Mouse (Mus musculus) megakaryocyte-erythroid progenitor cell, adult 5-6 weeks (primary cell): ENCODE results near the gene Dnah14. TPM values are rescaled to one million over a fixed set of nuclear protein-coding genes. Genes with fewer than 3 reads are reported as not detected.

Source experiments
- ATAC-seq: replicated peaks from 2 replicates; pipeline ENCODE4 v1.8.0; 2016; ENCODE audit warnings: mild to moderate bottlenecking, inconsistent platforms; ENCODE audit not compliant: severe bottlenecking, poor library complexity, low FRiP score, low TSS enrichment
- total RNA-seq, 2 experiments: library from RNA; stranded (forward) in 1 of 2; stranded (reverse) in 1 of 2; fragments of 200-1000, 215-1000 nt in 1 of 2; fragments of >200 nt in 1 of 2; fragmentation: Nextera tagmentation in 1 of 2; gene quantifications; 2 replicates each; pipeline ENCODE4 v1.2.3; 2014 to 2017

The Dnah14 gene
- total RNA-seq, 2 experiments from 2014 or later: 4.8 TPM; not detected in 1

- no peak for ATAC-seq
These were observed 268.7 kb downstream of the Dnah14 start for GRCm38 (mm10) chr1:181844874-181845547.

DNA sequence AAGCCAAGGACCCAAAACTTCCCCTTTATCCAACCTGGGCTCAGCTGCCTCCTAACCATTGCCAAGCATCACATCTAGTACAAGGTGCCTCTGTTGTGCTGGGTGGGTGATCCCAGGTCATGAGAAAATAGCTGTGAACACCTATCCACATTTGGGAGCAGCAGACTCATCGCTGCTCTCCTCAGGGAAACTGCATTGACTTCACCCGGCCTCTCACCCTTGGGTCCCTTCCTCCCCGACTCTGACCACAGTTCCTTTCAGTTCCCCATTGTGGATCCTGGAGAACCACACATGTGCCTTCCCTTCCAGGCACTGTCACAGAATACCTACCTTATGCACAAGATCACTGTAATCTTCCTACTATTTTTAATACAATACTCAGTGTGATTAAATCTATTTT is 269.4 kb downstream of the Dnah14 start:
- ATAC-seq: no peak

- no peak for ATAC-seq
These were observed 271.0 kb downstream of the Dnah14 start for GRCm38 (mm10) chr1:181847396-181847795.

DNA sequence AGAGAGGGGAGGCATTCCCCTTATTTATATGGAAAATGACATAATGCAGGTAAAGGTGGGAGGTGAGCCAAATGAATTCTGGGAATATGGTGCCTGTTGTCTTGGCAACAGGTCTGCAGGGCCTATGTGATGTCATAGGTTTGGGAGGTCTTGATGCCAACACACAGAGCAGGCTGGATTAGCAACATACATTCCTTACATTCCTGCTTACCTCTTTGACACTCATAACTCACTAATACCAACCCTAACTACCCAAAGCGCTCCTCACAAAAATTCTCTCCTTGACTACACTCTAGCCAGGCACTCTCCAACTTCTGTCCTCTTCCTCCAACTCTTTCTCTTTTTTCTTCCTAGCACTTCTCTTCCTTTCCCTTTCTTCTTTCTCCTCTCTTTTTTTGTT is 271.9 kb downstream of the Dnah14 start:
- no peak for ATAC-seq

GRCm38 (mm10) chr1:181850441-181850840 is 274.1 kb downstream of the Dnah14 start:
- no peak for ATAC-seq

DNA sequence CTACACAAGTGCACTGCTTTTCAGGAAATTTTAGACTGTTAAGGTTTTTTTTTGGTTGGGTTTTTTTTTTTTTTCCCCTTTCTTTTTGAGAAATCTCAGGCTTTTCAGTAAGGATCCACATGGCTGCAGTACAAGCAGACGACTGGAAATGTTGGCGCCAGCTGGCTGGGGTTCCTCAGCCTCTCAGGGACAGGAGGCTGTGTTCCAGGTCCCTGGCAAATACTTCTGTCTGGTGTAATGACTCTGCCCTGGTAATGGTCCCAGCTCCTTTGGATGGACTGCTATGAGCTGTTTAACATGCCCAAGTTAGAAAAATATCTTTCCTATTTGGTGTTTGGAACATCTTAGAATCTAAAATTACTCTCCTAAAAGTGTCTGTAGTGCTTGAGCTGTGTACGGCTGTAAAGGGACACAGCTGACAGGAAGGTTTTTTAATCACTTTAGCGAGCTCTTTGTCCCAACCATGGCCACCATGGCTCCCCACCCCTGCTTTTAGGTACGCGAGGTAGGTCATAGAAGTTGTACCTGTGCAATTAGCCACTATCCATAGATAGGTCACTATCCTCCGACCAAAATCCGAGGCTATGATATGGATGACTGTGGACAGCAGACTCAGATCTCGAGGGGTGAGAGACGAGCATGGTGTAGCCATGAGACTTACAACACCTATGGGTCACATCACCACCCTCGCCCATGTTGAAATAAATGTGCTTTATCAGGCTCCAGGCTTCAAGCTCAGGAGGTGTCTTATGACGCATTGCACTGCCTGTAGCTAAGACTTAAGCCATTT is 275.4 kb downstream of the Dnah14 start:
- 0 out of 2 replicates have a peak, but pooled peaks have one; percentile 25 for ATAC-seq

DNA sequence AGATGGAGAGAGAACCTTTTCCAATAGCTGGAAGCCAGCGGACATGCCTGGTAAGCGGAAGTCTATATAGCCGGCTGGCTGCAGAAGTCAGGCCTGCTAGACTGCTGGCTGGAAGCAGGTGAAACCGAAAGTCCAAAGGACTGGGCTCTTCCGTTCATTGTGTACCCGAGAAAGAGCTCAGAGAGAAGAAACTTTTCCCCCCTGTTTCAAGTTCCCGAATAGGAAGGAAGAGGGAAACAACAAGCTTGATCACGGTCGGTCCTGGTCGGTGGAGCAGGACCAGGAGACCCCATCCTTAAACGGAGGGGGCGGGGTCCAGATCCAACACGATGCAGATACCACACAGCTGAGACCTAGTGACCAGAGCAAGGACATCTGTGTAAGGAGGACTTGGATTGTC is 276.1 kb downstream of the Dnah14 start:
- ATAC-seq: peak; percentile 31; the same call in 1 of the 2 replicates

GRCm38 (mm10) chr1:181853081-181853736 is 276.9 kb downstream of the Dnah14 start:
- peak; percentile 64 for ATAC-seq

- no peak for ATAC-seq
These were observed 278.5 kb downstream of the Dnah14 start for GRCm38 (mm10) chr1:181854829-181855228.

- ATAC-seq: no peak
These were observed 280.0 kb downstream of the Dnah14 start for GRCm38 (mm10) chr1:181856329-181856728.

DNA sequence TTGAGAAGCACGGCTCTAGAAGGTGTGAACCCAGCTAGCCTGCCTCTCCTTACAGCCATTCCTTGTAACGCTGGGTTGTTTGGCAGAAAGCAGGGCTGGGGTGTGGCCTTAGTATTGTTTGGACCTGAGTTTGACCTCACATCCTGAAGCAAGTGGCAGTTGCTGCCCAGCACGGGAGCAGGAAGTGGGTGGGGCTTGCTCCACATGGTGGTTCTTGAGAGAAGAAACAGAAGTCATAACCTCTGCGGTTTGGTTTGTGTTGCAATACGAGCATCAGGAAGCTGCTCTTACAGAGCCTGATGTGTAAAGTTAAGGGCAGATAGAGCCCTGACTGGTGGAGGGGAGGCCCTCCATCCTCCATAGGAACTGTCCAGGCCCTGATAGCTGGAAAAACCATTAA is 284.3 kb downstream of the Dnah14 start:
- peak; percentile 72 for ATAC-seq

DNA sequence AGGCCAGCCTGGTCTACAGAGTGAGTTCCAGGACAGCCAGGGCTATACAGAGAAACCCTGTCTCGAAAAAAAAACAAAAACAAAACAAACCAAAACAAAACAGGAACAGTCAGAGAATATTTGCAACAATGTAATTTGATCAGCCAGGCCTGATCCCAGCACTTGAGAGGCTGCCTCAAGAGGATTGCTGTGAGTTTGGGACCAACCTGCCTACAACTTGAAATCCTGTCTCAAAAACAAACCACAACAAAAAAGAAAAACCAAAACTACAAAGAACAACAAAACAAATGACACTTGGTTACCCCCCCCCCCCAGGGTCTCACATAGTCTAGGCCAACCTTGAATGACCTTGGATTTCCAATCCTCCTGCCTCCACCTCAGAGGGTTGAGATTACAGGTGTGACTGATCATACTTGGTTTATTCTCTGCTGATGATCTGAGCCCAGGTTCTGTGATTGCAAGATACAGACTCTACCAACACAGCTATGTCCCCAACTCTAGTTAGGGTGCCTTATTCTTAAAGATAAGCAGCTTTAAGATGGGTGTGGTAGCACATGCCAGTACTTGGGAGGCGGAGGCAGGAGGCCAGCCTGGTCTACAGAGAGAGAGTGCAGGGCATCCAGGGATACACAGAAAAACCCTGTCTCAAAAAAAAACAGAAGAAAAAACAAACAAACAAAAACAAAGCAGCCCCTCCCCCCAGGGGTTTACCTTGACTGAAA is 285.0 kb downstream of the Dnah14 start:
- ATAC-seq: peak; percentile 89

DNA sequence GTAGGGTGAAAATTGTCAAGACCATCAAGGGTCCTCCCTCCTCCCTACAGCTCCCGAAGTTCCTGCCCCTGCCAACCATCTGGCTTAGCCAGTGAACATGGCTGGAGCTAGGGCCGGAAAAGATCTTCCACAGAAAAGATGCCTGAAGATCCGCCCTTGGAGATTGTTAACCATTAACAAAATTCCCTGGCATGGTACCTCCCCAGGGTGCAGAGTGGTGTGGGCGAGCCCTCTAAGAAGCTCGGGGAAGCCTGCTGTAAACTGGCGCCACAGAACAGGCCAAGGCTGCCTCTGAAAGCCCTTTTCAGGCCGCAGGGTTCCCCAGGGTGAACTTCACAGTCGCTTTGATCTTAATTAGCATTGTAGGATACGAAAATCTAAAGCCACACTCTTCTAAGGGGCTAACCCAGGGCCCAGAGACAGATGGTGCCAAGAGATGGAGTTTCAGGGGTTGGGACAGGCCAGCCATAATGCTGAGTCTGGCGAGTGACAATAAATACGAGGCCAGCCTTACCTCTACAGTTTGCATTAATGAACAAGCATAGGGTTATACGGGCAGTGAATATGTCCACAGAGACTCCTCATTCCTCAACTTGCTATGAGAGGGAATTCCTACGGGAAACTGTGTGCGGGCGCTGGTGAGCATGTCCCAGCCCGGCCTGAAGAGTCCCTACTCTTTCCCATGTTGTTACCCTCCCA is 286.5 kb downstream of the Dnah14 start:
- no peak for ATAC-seq

GRCm38 (mm10) chr1:181863431-181863830 is 287.1 kb downstream of the Dnah14 start:
- ATAC-seq: no peak

Other genes starting within 250 kb of the Dnah14 start
- not detected in 2 replicates for gene Cnih3, start 223.9 kb upstream of the Dnah14 start, total RNA-seq (2014; fragmentation: Nextera tagmentation)
- not detected in 2 replicates for gene Cnih3, start 223.9 kb upstream of the Dnah14 start, total RNA-seq (2017)
- not detected in 2 replicates for gene Ccdc121, start 65.1 kb upstream of the Dnah14 start, total RNA-seq (2014; fragmentation: Nextera tagmentation)
- gene Ccdc121, start 65.1 kb upstream of the Dnah14 start, total RNA-seq (2017): not detected in 2 replicates